Mouse (Mus musculus) stomach, postnatal 0 days (tissue): Measurements from ENCODE around the gene Zfp384. TPM values are rescaled to one million over a fixed set of nuclear protein-coding genes. Genes with fewer than 3 reads are reported as not detected.

Experiments
- ATAC-seq: fragments of 200-750 bp; cut with Nextera tagmentation; 2 replicates; pipeline ENCODE4 v1.8.0; 2017; ENCODE audit not compliant: low FRiP score, low TSS enrichment
- DNase-seq: peaks from one replicate; pipeline ENCODE4 v3.0.0-alpha.2; 2016; ENCODE audit warnings: low spot score
- H3K27ac ChIP-seq: fragments of 300-500 bp; sonication (generic); replicated peaks from 2 replicates; pipeline ENCODE4 v1.5.1; 2014; ENCODE audit warnings: mild to moderate bottlenecking, control low read depth
- H3K27me3 ChIP-seq: fragments of 300-500 bp; sonication (generic); 2 replicates; pipeline ENCODE4 v1.6.1; 2014; ENCODE audit warnings: low read length; ENCODE audit not compliant: control insufficient read depth, insufficient read depth
- H3K36me3 ChIP-seq: fragments of 300-500 bp; sonication (generic); 2 replicates; pipeline ENCODE4 v1.6.1; 2014; ENCODE audit warnings: low read length, mixed read lengths; ENCODE audit not compliant: control insufficient read depth, insufficient read depth
- H3K4me1 ChIP-seq: fragments of 300-500 bp; sonication (generic); replicated peaks from 2 replicates; pipeline ENCODE4 v1.6.1; 2014; ENCODE audit warnings: antibody characterized with exemption; ENCODE audit not compliant: control insufficient read depth, insufficient read depth
- H3K4me2 ChIP-seq: fragments of 300-500 bp; sonication (generic); replicated peaks from 2 replicates; pipeline ENCODE4 v1.6.1; 2014; ENCODE audit warnings: low read depth, mild to moderate bottlenecking, control low read depth, moderate library complexity
- H3K4me3 ChIP-seq: fragments of 300-500 bp; sonication (generic); 2 replicates; pipeline ENCODE4 v1.5.1; 2014; ENCODE audit warnings: low read depth, low read length, control low read depth
- H3K9ac ChIP-seq: fragments of 300-500 bp; sonication (generic); 2 replicates; pipeline ENCODE4 v1.6.1; 2014; ENCODE audit warnings: mild to moderate bottlenecking, low read length, control low read depth, mixed read lengths
- H3K9me3 ChIP-seq: fragments of 300-500 bp; sonication (generic); 2 replicates; pipeline ENCODE4 v1.6.1; 2016; ENCODE audit warnings: low read length; ENCODE audit not compliant: control insufficient read depth
- CTCF ChIP-seq: IDR thresholded peaks from 2 replicates; pipeline ENCODE4 v1.5.1; 2016; ENCODE audit warnings: antibody characterized with exemption, low read depth, mild to moderate bottlenecking, moderate library complexity
- EP300 ChIP-seq: optimal IDR thresholded peaks from 2 replicates; pipeline ENCODE3; 2016; ENCODE audit warnings: antibody characterized with exemption
- WGBS: fragments of 180-500 bp; shearing (Covaris S2); extraction: QIAGEN DNeasy Blood & Tissue Kit; methylation state at CpG from one replicate; pipeline ENCODE4 v1.1.7; 2014; 5-methylcytosine and 5-hydroxymethylcytosine counted together
- polyA plus RNA-seq: library from polyadenylated mRNA; unstranded; fragments of >200 nt; fragmentation: Nextera tagmentation; extraction: Ambion mirVana; gene quantifications from 2 replicates; pipeline ENCODE4 v1.2.1, GENCODE M21; 2015

Zfp384 gene
- polyA plus RNA-seq, 1 experiment from 2014 or later, result 7.2 TPM

DNA sequence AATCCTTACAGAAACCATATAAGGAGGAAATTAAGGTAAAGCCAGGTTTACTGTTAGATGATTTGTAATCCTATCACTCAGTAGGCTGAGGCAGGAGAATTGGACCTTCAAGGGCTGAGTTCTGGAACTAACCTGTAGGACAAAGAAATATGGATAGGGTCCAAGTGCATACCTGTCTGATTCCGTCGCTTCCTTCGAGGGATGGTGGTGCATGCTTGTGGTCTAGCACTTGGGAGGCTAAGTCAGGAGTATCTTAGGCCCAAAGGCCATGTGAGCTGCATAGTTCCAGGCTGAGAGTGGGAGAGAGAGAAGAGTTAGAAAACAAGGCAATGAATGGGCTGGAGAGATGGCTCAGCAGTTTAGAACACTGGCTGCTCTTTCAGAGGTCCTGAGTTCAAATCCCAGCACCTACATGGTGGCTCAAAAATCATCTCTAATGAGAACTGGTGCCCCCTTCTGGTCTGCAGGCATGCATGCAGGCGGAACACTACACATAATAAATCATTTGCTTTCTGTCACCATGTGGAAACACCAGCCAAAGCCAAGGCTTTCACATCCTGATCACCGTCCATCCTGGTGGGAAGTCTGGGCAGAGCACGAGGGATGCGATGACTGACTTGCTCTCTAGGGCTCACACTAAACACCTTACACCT, 42.4 kb upstream of the Zfp384 start:
- 94% methylated on average over 7 of the region's 7 CpGs for WGBS
- Histone ChIP-seq H3K27ac (no peak overlapping the region), H3K36me3 (no peaks in the 10 kb centered on the region), H3K27me3 (no peaks in the 10 kb centered on the region), H3K4me1 (0 out of 2 replicates have a peak, but pooled peaks cover 6% of the 10 kb centered on the region), H3K9me3 (no peaks in the 10 kb centered on the region), H3K4me3 (no peak overlapping the region; the same call in 1 of the 2 replicates), H3K9ac (no peak overlapping the region), H3K4me2 (peak overlapping the region; percentile 82)
- DNase-seq, result no peak
- no peak for ATAC-seq
- TF ChIP-seq CTCF (peak; percentile 61), EP300 (no peak)

DNA sequence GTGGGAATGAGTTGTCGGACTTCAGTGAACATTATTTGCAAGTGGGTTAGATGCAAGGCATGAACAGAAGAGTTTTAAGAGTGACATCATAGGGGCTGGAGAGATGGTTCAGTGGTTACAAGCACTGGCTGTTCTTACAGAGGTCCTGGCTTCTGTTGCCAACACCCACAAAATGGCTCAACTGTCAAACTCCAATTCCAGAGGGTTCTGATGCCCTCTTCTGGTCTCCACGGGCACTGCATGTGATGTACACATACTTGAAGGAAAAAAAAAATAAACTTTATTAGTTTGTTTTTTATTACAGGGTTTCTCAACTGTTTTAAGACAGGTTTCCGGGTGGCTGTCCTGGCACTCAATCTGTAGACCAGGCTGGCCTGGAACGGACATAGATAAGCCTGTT, 41.2 kb upstream of the Zfp384 start:
- DNase-seq, result peak; percentile 50
- 76% methylated on average over 4 of the region's 4 CpGs for WGBS
- Histone ChIP-seq H3K4me2 (no peak overlapping the region), H3K4me3 (no peak overlapping the region), H3K27me3 (no peaks in the 10 kb centered on the region), H3K9me3 (no peaks in the 10 kb centered on the region), H3K36me3 (no peaks in the 10 kb centered on the region), H3K9ac (no peak overlapping the region), H3K4me1 (0 out of 2 replicates have a peak, but pooled peaks cover 6% of the 10 kb centered on the region), H3K27ac (no peak overlapping the region)
- TF ChIP-seq EP300, result no peak
- TF ChIP-seq CTCF, result peak; percentile 69
- no peak for ATAC-seq

DNA sequence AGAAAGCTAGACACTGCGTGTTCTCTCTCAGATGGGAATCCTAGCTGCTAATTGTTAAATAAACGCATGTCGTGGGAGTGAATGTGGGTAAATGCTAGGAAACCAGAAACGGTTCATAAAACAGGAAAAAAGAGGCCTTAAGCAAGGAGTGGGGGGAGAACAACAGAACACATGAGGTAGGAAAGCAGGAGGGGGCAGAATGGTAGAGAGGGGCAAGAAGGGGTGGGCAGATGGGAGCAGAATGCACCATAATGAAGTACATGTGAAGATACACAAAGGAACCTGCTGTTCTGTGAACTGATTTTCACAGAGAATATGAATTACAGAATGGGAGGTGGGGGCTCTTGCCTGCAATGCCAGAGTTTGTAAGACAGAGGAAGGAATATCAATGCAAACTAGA, 16.7 kb upstream of the Zfp384 start:
- no peak for DNase-seq
- H3K9me3 ChIP-seq, result no peaks in the 10 kb centered on the region
- no peak overlapping the region for H3K4me3 ChIP-seq
- H3K4me1 ChIP-seq, result peaks cover 2% of the 10 kb centered on the region; the same call in 1 of the 2 replicates
- H3K4me2 ChIP-seq, result no peak overlapping the region
- no peak overlapping the region for H3K9ac ChIP-seq
- peaks cover 6% of the 10 kb centered on the region; the same call in 1 of the 2 replicates for H3K27me3 ChIP-seq
- TF ChIP-seq CTCF, result no peak
- 65% methylated on average over 4 of the region's 4 CpGs for WGBS
- ATAC-seq, result no peak
- H3K27ac ChIP-seq, result no peak overlapping the region
- no peaks in the 10 kb centered on the region for H3K36me3 ChIP-seq

DNA sequence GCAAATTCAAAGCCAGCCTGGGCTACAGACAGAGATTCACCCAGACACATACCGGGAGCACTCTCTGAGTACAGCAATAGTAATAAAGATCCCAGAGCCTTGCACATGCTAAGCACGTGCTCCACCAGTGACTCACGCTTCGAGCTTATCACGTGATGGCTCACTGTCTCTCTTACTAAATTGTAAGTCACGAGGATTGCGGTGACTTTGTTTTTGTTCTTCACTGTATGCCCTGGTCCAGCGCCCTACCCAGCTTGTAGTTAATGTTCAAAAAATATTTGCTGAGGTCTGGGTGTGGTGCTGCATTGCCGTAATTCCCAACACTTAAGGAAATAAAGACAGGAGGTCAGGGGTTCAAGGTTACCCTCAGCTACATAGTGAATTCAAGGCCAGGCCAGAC, 15.6 kb upstream of the Zfp384 start:
- no peaks in the 10 kb centered on the region for H3K9me3 ChIP-seq
- TF ChIP-seq CTCF (no peak), EP300 (no peak)
- H3K4me2 ChIP-seq, result no peak overlapping the region
- DNase-seq (peak; percentile 38), ATAC-seq (peak; percentile 56)
- no peak overlapping the region for H3K9ac ChIP-seq
- H3K36me3 ChIP-seq, result no peaks in the 10 kb centered on the region
- H3K4me1 ChIP-seq, result peaks cover 2% of the 10 kb centered on the region; the same call in 1 of the 2 replicates
- H3K4me3 ChIP-seq, result no peak overlapping the region
- H3K27ac ChIP-seq, result no peak overlapping the region
- H3K27me3 ChIP-seq, result peaks cover 7% of the 10 kb centered on the region; the same call in 1 of the 2 replicates
- WGBS, result 54% methylated on average over 9 of the region's 9 CpGs

DNA sequence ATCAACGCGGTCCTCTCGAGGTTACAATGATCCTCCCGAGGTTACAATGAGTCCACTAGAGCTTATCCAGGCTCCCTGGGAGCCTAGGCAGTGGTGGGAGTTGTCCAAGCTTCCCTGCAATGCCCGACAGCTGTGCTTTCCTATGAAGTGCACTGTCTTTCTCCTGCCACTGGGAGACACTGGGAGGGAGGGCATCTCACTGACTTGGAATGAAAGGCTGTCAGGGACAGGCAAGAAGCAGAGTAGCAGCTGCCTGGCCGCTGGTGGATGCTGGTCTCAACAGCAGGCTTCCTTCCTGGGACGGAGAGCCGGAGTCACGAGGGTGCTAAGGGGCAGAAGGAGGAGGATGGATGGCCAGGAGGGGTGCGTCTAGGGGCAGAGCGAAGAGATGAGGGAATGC, 15.1 kb upstream of the Zfp384 start:
- no peak for DNase-seq
- peak; percentile 24; the same call in 1 of the 2 replicates for ATAC-seq
- peak overlapping the region; percentile 23; the same call in 1 of the 2 replicates for H3K9ac ChIP-seq

DNA sequence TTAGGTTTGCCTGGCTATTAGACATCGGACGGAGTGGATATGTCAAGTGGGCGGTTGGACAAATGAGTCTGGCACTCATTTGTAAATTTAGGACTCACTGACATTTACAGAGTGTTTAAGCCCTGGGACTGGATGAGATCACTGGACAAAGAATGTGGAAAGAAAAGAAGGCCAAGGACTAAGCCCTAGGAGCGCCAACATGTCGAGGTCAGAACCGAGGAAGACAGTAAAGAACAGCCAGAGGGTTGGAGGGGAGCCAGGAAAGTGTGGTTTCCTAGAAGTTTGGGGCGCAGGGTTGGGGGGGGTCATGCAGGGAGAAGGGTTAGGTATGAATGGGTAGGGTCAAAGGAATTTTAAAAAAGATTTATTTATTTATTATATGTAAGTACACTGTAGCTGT, 13.7 kb upstream of the Zfp384 start:
- peaks cover 7% of the 10 kb centered on the region; the same call in 1 of the 2 replicates for H3K27me3 ChIP-seq
- H3K9ac ChIP-seq, result no peak overlapping the region
- H3K4me3 ChIP-seq, result no peak overlapping the region
- TF ChIP-seq EP300, result no peak
- no peak for TF ChIP-seq CTCF
- H3K4me1 ChIP-seq, result peaks cover 2% of the 10 kb centered on the region; the same call in 1 of the 2 replicates
- no peak for DNase-seq
- H3K9me3 ChIP-seq, result no peaks in the 10 kb centered on the region
- no peak overlapping the region for H3K4me2 ChIP-seq
- no peaks in the 10 kb centered on the region for H3K36me3 ChIP-seq
- no peak for ATAC-seq
- WGBS, result 53% methylated on average over 7 of the region's 7 CpGs
- H3K27ac ChIP-seq, result no peak overlapping the region

More for the DNA sequence above, 15.1 kb upstream of the Zfp384 start:
- Histone ChIP-seq H3K27me3 (peaks cover 7% of the 10 kb centered on the region; the same call in 1 of the 2 replicates), H3K27ac (no peak overlapping the region), H3K36me3 (no peaks in the 10 kb centered on the region), H3K9me3 (no peaks in the 10 kb centered on the region), H3K4me3 (no peak overlapping the region), H3K4me2 (no peak overlapping the region), H3K4me1 (peaks cover 2% of the 10 kb centered on the region; the same call in 1 of the 2 replicates)
- TF ChIP-seq CTCF, result peak; percentile 46
- TF ChIP-seq EP300, result no peak
- WGBS, result 10% methylated on average over 11 of the region's 11 CpGs
